Mouse (Mus musculus) E14TG2a.4 (cell line): Measurements from ENCODE around the gene Krt16.
"Not testable (repeated sequence)": the region's sequence is repeated elsewhere in the genome, so short reads cannot be mapped to it uniquely, and the experiment has no call there.

Source experiments
- H3K27me3 ChIP-seq: 2 replicates; pipeline ENCODE4 v1.6.1; 2014; ENCODE audit warnings: low read length, control low read depth; ENCODE audit not compliant: insufficient read depth
- H3K36me3 ChIP-seq: 2 replicates; pipeline ENCODE4 v1.6.1; 2014; ENCODE audit warnings: low read length, control low read depth; ENCODE audit not compliant: insufficient read depth
- H3K4me1 ChIP-seq: replicated peaks from 2 replicates; pipeline ENCODE4 v1.6.1; 2014; ENCODE audit warnings: low read depth, low read length, control low read depth
- H3K4me3 ChIP-seq: replicated peaks from 2 replicates; pipeline ENCODE4 v1.5.1; 2014; ENCODE audit warnings: mild to moderate bottlenecking, low read length
- H3K9me3 ChIP-seq: 2 replicates; pipeline ENCODE4 v1.6.1; 2014; ENCODE audit warnings: low read length, control low read depth
- CTCF ChIP-seq: conservative IDR thresholded peaks from 2 replicates; pipeline ENCODE4 v1.5.1; 2014; ENCODE audit warnings: low read length
- NANOG ChIP-seq: IDR thresholded peaks from 2 replicates; pipeline ENCODE4 v1.6.1; 2014; ENCODE audit warnings: borderline replicate concordance, low read length, mixed read lengths
- POU5F1 ChIP-seq: IDR thresholded peaks from 2 replicates; pipeline ENCODE4 v1.6.1; 2014; ENCODE audit warnings: low read length, borderline replicate concordance

Gene Krt16

DNA sequence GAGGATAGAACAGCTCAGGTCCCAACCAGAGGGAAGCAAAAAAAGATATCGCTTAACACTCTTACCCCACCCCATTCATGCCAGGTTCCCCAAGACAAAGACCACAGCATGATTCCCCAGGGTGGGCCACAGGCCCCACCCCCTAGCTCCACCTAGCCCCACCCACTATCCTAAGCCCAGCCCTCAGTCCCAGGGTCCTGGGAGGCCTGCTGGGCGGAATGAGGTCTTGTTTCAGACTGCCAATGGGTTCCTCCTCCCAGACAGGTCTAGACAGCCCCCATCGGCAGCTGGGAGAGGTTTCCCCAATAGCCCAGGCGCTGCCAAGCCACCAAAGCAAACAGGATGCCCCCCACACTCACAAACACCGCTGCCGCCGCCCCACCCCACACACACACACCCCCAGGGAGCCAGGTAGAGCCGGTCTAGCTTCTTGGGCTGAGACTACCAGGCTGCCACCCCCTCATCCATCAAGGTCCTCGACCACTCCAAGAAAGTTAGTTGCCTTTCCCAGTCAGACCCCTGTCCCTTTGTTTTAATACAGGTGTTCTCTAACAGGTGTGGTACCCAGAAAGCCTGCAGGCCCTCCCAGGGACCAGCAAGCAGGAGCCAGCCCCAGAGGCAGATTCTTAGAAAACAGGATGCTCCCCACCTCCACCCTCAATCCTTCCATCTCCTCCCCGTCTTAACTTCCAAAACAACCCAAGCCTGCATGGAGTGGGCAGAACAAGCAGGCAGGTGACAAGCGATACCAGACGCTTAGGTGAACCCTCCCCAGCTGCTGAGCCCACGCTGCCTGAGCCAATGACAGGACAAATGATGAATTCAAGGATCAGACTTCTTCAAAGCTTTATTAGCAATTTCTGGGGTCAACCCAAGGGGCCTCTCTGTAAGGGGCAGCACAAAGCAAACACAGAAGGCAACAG lies 13.6 kb upstream of the Krt16 start:
- H3K4me3 ChIP-seq: peak overlapping the region; percentile 64
- peaks cover 23% of the 10 kb centered on the region for H3K27me3 ChIP-seq
- TF ChIP-seq NANOG (no peak), CTCF (no peak), POU5F1 (no peak)
- H3K9me3 ChIP-seq: no peaks in the 10 kb centered on the region
- peaks cover 15% of the 10 kb centered on the region for H3K36me3 ChIP-seq
- H3K4me1 ChIP-seq: peaks cover 81% of the 10 kb centered on the region

- H3K27me3 ChIP-seq: peaks cover 23% of the 10 kb centered on the region
- no peaks in the 10 kb centered on the region for H3K9me3 ChIP-seq
- no peak for TF ChIP-seq POU5F1
- TF ChIP-seq NANOG: no peak
- TF ChIP-seq CTCF: no peak
- peak overlapping the region; percentile 64 for H3K4me3 ChIP-seq
- peaks cover 78% of the 10 kb centered on the region for H3K4me1 ChIP-seq
- peaks cover 20% of the 10 kb centered on the region for H3K36me3 ChIP-seq
Measured at GRCm38 (mm10) chr11:100261235-100261605, 12.5 kb upstream of the Krt16 start.

- H3K9me3 ChIP-seq: no peaks in the 10 kb centered on the region
- peak within 1 kb of the TSS; percentile 64 for H3K4me3 ChIP-seq
- H3K4me1 ChIP-seq: peaks cover 78% of the 10 kb centered on the region
- peaks cover 20% of the 10 kb centered on the region for H3K36me3 ChIP-seq
- H3K27me3 ChIP-seq: peaks cover 21% of the 10 kb centered on the region
- no peak for TF ChIP-seq CTCF
- no peak for TF ChIP-seq POU5F1
- no peak for TF ChIP-seq NANOG
Measured at GRCm38 (mm10) chr11:100260514-100261234, 12.0 kb upstream of the Krt16 start, which contains the start of gene Krt17. Krt17 (minus strand) TSS chr11:100261029.

DNA sequence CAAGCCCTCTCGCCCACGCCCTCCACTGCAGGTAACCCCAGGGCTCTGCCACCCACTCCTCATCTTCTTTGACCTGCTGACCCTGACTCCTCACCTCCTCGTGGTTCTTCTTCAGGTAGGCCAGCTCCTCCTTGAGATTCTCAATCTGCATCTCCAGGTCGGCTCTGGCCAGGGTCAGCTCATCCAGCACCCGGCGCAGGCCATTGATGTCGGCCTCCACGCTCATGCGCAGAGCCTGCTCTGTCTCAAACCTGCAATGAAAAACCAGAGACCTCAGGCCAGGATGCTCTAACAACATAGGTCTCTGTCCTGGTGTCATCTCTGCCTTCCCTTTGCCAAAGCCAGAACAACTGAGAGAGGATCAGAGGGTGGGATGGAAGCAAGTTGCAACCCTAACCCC lies 10.4 kb upstream of the Krt16 start:
- TF ChIP-seq CTCF: no peak
- TF ChIP-seq POU5F1: no peak
- H3K9me3 ChIP-seq: no peaks in the 10 kb centered on the region
- H3K36me3 ChIP-seq: peaks cover 14% of the 10 kb centered on the region
- peaks cover 15% of the 10 kb centered on the region for H3K27me3 ChIP-seq
- no peak overlapping the region for H3K4me3 ChIP-seq
- H3K4me1 ChIP-seq: peaks cover 78% of the 10 kb centered on the region

DNA sequence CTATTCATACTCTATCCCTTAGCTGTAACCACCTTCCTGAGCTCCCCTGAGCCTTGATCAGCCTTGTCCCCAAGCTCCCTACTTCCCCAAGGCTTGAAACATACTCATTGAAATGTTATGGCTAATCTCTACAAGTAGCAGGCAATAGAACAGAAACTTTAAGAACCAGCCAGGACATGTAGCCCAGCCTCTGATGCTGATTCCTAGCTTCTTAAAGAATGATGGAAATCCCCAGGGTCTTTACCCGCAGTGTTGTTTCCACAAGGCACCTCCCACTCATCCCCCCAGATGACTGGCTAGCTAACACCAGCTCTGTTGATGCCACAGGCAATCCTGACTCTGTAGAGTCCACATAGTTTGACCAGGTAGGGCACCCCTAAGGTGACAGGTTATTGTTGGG lies 9.3 kb upstream of the Krt16 start:
- TF ChIP-seq NANOG (no peak), POU5F1 (no peak), CTCF (no peak)
- peaks cover 14% of the 10 kb centered on the region for H3K27me3 ChIP-seq
- peaks cover 13% of the 10 kb centered on the region for H3K36me3 ChIP-seq

GRCm38 (mm10) chr11:100255514-100255913 lies 6.8 kb upstream of the Krt16 start:
- H3K9me3 ChIP-seq: no peaks in the 10 kb centered on the region
- peaks cover 13% of the 10 kb centered on the region for H3K36me3 ChIP-seq
- H3K4me3 ChIP-seq: no peak overlapping the region
- TF ChIP-seq NANOG: no peak
- peaks cover 14% of the 10 kb centered on the region for H3K27me3 ChIP-seq
- H3K4me1 ChIP-seq: peaks cover 49% of the 10 kb centered on the region

More for the DNA sequence above, 9.3 kb upstream of the Krt16 start:
- H3K4me3 ChIP-seq: no peak overlapping the region
- H3K4me1 ChIP-seq: peaks cover 74% of the 10 kb centered on the region
- no peaks in the 10 kb centered on the region for H3K9me3 ChIP-seq

DNA sequence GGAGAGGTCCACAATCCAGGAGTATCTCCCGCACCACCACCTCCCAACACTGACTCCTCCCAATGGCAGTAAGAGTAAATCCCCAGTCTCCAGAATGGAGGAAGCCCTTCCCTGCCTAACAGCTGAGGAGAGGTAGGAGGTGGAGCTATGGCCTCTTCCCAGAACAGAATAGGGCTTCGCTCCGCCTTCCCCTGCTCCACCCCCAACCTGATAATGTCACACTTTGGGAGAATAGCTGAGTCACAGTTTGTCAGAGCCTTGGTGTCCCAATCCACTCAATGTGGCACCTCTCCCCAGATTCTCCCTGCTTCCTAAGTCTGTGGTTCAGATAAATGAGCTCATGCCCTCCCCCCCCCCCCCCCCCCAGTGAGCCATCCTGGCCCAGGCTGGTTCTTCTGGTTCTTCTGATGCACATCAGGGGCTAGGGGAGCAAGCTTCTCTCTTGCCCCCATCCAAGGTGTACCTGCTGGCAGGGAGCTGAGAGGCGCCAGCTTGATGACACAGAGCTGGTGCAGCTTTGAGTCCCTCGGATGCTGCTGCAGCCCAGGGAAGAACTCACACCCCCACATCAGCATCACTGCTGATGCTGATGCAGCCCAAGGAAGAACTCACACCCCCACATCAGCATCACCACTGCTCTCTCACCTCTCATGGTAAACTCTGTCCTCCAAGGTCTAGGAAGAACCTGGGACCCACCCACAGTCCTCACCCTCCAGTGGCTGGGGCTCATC lies 5.8 kb upstream of the Krt16 start:
- peaks cover 13% of the 10 kb centered on the region for H3K36me3 ChIP-seq
- H3K9me3 ChIP-seq: no peaks in the 10 kb centered on the region
- no peak overlapping the region for H3K4me3 ChIP-seq
- TF ChIP-seq CTCF (no peak), POU5F1 (no peak), NANOG (no peak)
- peaks cover 41% of the 10 kb centered on the region for H3K4me1 ChIP-seq
- H3K27me3 ChIP-seq: peaks cover 10% of the 10 kb centered on the region

DNA sequence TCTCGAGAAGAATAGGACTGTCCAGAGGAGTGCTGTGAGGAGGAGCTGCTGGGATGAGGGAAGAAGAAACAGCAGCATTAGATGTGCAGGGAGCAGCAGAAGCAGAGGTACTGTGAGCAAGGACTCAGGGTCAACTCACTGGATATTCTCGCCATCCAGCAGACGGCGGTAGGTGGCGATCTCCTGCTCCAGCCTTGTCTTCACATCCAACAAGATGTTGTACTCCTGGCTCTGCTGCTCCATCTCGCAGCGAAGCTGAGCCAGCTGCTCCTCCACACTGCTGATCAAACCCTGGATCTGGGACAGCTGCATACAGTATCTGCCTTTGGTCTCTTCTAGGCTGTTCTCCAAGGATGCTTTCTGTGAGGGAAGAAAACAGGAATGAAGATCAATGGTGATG lies 2.2 kb downstream of the Krt16 start:
- H3K4me3 ChIP-seq, H3K9me3 ChIP-seq, H3K36me3 ChIP-seq, H3K27me3 ChIP-seq, H3K4me1 ChIP-seq: not testable (repeated sequence)

DNA sequence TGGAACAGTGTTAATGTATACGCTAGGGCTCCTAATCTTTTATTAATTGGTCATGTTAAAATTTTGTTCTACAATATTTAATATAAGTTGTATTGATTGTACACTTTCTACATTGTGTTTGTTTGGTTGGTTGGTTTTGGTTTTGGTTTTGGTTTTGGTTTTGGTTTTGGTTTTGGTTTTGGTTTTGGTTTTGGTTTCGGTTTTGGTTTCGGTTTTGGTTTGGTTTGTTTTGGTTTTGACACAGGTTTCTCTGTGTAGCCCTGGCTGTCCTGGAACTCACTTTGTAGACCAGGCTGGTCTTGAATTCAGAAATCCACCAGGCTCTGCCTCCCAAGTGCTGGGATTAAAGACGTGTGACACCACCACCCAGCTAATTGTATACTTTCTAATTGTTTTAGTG lies 8.4 kb downstream of the Krt16 start:
- not testable (repeated sequence) for H3K36me3 ChIP-seq, H3K4me1 ChIP-seq, H3K4me3 ChIP-seq, H3K27me3 ChIP-seq
- peaks cover 15% of the 10 kb centered on the region for H3K9me3 ChIP-seq
